Mouse (Mus musculus) liver, embryonic 16.5 days (tissue): ENCODE measurements around the gene Mettl7a1. TPM values are rescaled to one million over a fixed set of nuclear protein-coding genes. Genes with fewer than 3 reads are reported as not detected.
"Not testable (repeated sequence)": the region's sequence is repeated elsewhere in the genome, so short reads cannot be mapped to it uniquely, and the experiment has no call there.

Experiments
- ATAC-seq: fragments of 200-750 bp; cut with Nextera tagmentation; 2 replicates; pipeline ENCODE4 v1.8.0; 2017; ENCODE audit warnings: low read depth, mild to moderate bottlenecking, moderate number of reproducible peaks, moderate library complexity
- H3K27ac ChIP-seq: fragments of 300-500 bp; sonication (generic); 2 replicates; pipeline ENCODE4 v1.5.1; 2014; ENCODE audit warnings: mild to moderate bottlenecking, low read length
- H3K27me3 ChIP-seq: fragments of 300-500 bp; sonication (generic); 2 replicates; pipeline ENCODE4 v1.6.1; 2014; ENCODE audit warnings: low read depth, low read length, mixed read lengths; ENCODE audit not compliant: control insufficient read depth, insufficient read depth
- H3K36me3 ChIP-seq: fragments of 300-500 bp; sonication (generic); 2 replicates; pipeline ENCODE4 v1.6.1; 2014; ENCODE audit warnings: mild to moderate bottlenecking; ENCODE audit not compliant: control insufficient read depth, insufficient read depth
- H3K4me1 ChIP-seq: fragments of 300-500 bp; sonication (generic); 2 replicates; pipeline ENCODE4 v1.6.1; 2014; ENCODE audit warnings: low read depth, low read length, mixed read lengths; ENCODE audit not compliant: control insufficient read depth
- H3K4me2 ChIP-seq: fragments of 300-500 bp; sonication (generic); 2 replicates; pipeline ENCODE4 v1.6.1; 2014; ENCODE audit warnings: low read depth, low read length, mixed read lengths
- H3K4me3 ChIP-seq: fragments of 300-500 bp; sonication (generic); 2 replicates; pipeline ENCODE4 v1.5.1; 2014; ENCODE audit warnings: low read depth, mild to moderate bottlenecking, low read length
- H3K9ac ChIP-seq: fragments of 300-500 bp; sonication (generic); 2 replicates; pipeline ENCODE4 v1.6.1; 2014; ENCODE audit warnings: low read depth, low read length
- H3K9me3 ChIP-seq: fragments of 300-500 bp; sonication (generic); replicated peaks from 2 replicates; pipeline ENCODE4 v1.6.1; 2016; ENCODE audit warnings: low read length; ENCODE audit not compliant: control insufficient read depth
- WGBS: fragments of 180-500 bp; shearing (Covaris S2); extraction: QIAGEN DNeasy Blood & Tissue Kit; methylation state at CpG from one replicate; pipeline ENCODE4 v1.1.7; 2014; ENCODE audit not compliant: insufficient replicate concordance; 5-methylcytosine and 5-hydroxymethylcytosine counted together
- polyA plus RNA-seq: library from polyadenylated mRNA; unstranded; fragments of >200 nt; fragmentation: Nextera tagmentation; extraction: Ambion mirVana; gene quantifications from 2 replicates; pipeline ENCODE4 v1.2.1, GENCODE M21; 2015

The Mettl7a1 gene
- polyA plus RNA-seq, 1 experiment from 2014 or later = 12.6 TPM

DNA sequence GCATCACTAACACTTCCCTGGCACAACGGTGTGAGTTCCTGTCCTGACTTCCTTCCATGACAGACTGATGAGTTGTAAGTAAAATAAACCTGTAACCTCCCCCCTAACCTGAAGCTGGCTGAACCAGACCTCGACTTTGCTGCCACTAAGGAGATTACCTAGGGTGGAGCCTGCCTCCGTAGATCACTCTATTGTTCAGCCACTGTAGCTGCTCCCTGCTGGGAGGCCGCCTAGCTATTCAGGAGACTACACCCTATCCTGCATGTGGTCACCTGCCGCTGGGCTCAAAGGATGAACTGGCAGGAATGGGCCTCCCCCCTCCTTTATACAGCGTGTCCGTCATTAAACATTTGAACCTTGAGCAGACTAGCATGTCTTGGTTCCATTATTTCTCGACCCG lies 34.2 kb upstream of the Mettl7a1 start:
- no peak for ATAC-seq
- WGBS = 36% methylated on average over 9 of the region's 9 CpGs

DNA sequence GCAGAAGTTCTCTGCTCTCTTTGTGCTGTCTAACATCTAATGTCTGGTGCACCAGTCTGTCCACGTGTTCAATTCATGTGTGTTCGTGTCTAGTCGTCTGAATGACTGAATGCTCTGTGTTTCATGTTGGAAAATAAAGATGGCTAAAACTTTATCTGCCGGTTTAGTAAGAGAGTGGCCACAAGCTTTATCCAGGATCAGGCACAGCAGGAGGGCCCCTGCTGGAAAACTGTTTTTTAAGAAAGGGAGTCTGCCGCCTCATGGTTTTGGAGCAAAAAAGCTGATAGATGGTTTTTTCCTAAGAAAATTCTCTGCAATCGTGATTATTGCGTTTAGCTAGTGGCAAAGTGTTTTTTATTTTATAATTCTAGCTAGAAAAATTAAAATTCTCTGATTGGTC lies 33.3 kb upstream of the Mettl7a1 start:
- H3K9me3 ChIP-seq, H3K36me3 ChIP-seq, H3K4me3 ChIP-seq, H3K4me2 ChIP-seq, H3K27ac ChIP-seq, H3K27me3 ChIP-seq, ATAC-seq, H3K4me1 ChIP-seq, H3K9ac ChIP-seq: not testable (repeated sequence)
- 54% methylated on average over 7 of the region's 7 CpGs for WGBS

More for the DNA sequence above, 34.2 kb upstream of the Mettl7a1 start:
- no peak overlapping the region for H3K27ac ChIP-seq
- no peaks in the 10 kb centered on the region for H3K9me3 ChIP-seq
- H3K9ac ChIP-seq = no peak overlapping the region
- no peak overlapping the region for H3K4me3 ChIP-seq
- H3K36me3 ChIP-seq = no peaks in the 10 kb centered on the region
- H3K4me1 ChIP-seq = no peaks in the 10 kb centered on the region
- H3K27me3 ChIP-seq = no peaks in the 10 kb centered on the region
- no peak overlapping the region for H3K4me2 ChIP-seq

GRCm38 (mm10) chr15:100271411-100271810 lies 32.5 kb upstream of the Mettl7a1 start:
- H3K4me2 ChIP-seq = no peak overlapping the region
- no peak overlapping the region for H3K9ac ChIP-seq
- no peaks in the 10 kb centered on the region for H3K4me1 ChIP-seq
- no peak overlapping the region for H3K4me3 ChIP-seq
- no peaks in the 10 kb centered on the region for H3K36me3 ChIP-seq
- 74% methylated on average over 14 of the region's 14 CpGs for WGBS
- no peaks in the 10 kb centered on the region for H3K27me3 ChIP-seq
- H3K9me3 ChIP-seq = no peaks in the 10 kb centered on the region
- no peak overlapping the region for H3K27ac ChIP-seq
- no peak for ATAC-seq

GRCm38 (mm10) chr15:100273791-100274308 lies 30.1 kb upstream of the Mettl7a1 start:
- not testable (repeated sequence) for H3K4me1 ChIP-seq, ATAC-seq
- 72% methylated on average over 4 of the region's 4 CpGs for WGBS

DNA sequence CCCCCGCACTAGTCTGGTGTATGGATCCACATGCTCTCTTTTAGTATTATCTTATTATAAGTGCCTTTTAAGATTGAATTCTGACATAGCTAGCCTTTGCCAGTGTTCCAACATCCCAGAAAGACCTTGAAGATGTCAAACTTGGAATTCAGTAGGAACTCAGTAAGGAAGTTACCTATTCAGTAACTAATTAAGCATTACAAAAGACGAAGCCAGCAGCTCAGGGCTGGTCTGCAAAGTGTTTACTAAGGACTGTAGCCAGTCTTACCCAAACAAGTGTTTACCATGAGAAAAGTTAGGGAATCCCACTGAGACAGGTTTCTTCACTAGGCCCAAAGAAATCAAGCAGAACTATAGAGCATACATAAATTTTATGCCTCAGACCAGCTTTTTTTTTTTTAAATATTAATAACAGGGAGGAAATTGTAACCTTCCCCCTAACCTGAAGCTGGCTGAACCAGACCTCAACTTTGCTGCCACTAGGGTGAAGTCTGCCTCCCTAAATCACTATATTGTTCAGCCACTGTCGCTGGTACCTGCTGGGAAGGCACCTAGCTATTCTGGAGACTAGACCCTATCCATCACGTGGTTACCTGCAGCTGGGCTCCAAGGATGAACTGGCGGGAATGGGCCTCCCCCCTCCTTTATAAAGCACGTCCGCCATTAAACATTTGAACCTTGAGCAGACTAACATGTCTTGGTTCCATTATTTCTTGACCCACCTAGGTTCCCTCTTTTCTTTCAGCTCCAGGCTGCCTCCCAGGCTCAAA lies 29.0 kb upstream of the Mettl7a1 start:
- Histone ChIP-seq H3K4me3 (no peak overlapping the region), H3K27me3 (no peaks in the 10 kb centered on the region), H3K27ac (no peak overlapping the region), H3K9me3 (no peaks in the 10 kb centered on the region; the same call in 1 of the 2 replicates), H3K9ac (no peak overlapping the region), H3K4me2 (no peak overlapping the region), H3K36me3 (no peaks in the 10 kb centered on the region), H3K4me1 (no peaks in the 10 kb centered on the region)
- WGBS = 67% methylated on average over 7 of the region's 7 CpGs
- ATAC-seq = no peak

More at GRCm38 (mm10) chr15:100273791-100274308, 30.1 kb upstream of the Mettl7a1 start:
- H3K27ac ChIP-seq, H3K9ac ChIP-seq, H3K9me3 ChIP-seq, H3K36me3 ChIP-seq, H3K4me2 ChIP-seq, H3K4me3 ChIP-seq, H3K27me3 ChIP-seq: not testable (repeated sequence)

GRCm38 (mm10) chr15:100276403-100276802 lies 27.5 kb upstream of the Mettl7a1 start:
- no peak for ATAC-seq
- Histone ChIP-seq H3K4me2 (no peak overlapping the region), H3K36me3 (no peaks in the 10 kb centered on the region), H3K27ac (no peak overlapping the region), H3K4me1 (no peaks in the 10 kb centered on the region), H3K27me3 (no peaks in the 10 kb centered on the region), H3K9ac (no peak overlapping the region), H3K9me3 (no peaks in the 10 kb centered on the region; the same call in 1 of the 2 replicates), H3K4me3 (no peak overlapping the region)
- 73% methylated on average over 4 of the region's 4 CpGs for WGBS

GRCm38 (mm10) chr15:100277586-100277985 lies 26.4 kb upstream of the Mettl7a1 start:
- H3K4me3 ChIP-seq = no peak overlapping the region
- no peaks in the 10 kb centered on the region for H3K36me3 ChIP-seq
- no peak for ATAC-seq
- no peaks in the 10 kb centered on the region for H3K27me3 ChIP-seq
- no peak overlapping the region for H3K27ac ChIP-seq
- WGBS = 77% methylated on average over 3 of the region's 3 CpGs
- no peak overlapping the region for H3K4me2 ChIP-seq
- H3K9me3 ChIP-seq = no peaks in the 10 kb centered on the region; the same call in 1 of the 2 replicates
- no peaks in the 10 kb centered on the region for H3K4me1 ChIP-seq
- H3K9ac ChIP-seq = no peak overlapping the region

GRCm38 (mm10) chr15:100280626-100281025 lies 23.3 kb upstream of the Mettl7a1 start, which contains the start of gene Tmprss12:
Gene Tmprss12 (plus strand): TSS chr15:100280837.
- Histone ChIP-seq H3K4me3 (no peak within 1 kb of the TSS), H3K9me3 (no peaks in the 10 kb centered on the region; the same call in 1 of the 2 replicates), H3K9ac (no peak within 1 kb of the TSS), H3K36me3 (no peaks in the 10 kb centered on the region), H3K27ac (no peak within 1 kb of the TSS), H3K27me3 (no peaks in the 10 kb centered on the region), H3K4me2 (no peak within 1 kb of the TSS), H3K4me1 (no peaks in the 10 kb centered on the region)
- ATAC-seq = no peak
- WGBS = 84% methylated on average over 20 of the region's 20 CpGs

- WGBS = 70% methylated on average over 6 of the region's 6 CpGs
- no peak overlapping the region for H3K4me2 ChIP-seq
- H3K9me3 ChIP-seq = no peaks in the 10 kb centered on the region
- H3K9ac ChIP-seq = no peak overlapping the region
- ATAC-seq = no peak
- no peaks in the 10 kb centered on the region for H3K36me3 ChIP-seq
- no peaks in the 10 kb centered on the region for H3K27me3 ChIP-seq
- H3K4me3 ChIP-seq = no peak overlapping the region
- H3K4me1 ChIP-seq = no peaks in the 10 kb centered on the region
- no peak overlapping the region for H3K27ac ChIP-seq
Measured at GRCm38 (mm10) chr15:100288980-100289379, 15.0 kb upstream of the Mettl7a1 start.
